Mouse (Mus musculus) CD4-positive, CD25-positive, alpha-beta regulatory T cell, adult 2 months (primary cell): ENCODE data around the gene Spata32.
A peak's percentile ranks its signal among the peaks of the same experiment; 100 is the strongest.

Experiments used
- DNase-seq: peaks from one replicate; pipeline ENCODE4 v3.0.0-alpha.2; 2012; ENCODE audit warnings: low read depth, low spot score

Gene Spata32

GRCm38 (mm10) chr11:103174411-103174832 lies 43.8 kb downstream of the Spata32 start:
- no peak for DNase-seq

GRCm38 (mm10) chr11:103173771-103174344 lies 44.4 kb downstream of the Spata32 start:
- DNase-seq = peak; percentile 52

GRCm38 (mm10) chr11:103173041-103173770 lies 45.0 kb downstream of the Spata32 start:
- DNase-seq = no peak

DNA sequence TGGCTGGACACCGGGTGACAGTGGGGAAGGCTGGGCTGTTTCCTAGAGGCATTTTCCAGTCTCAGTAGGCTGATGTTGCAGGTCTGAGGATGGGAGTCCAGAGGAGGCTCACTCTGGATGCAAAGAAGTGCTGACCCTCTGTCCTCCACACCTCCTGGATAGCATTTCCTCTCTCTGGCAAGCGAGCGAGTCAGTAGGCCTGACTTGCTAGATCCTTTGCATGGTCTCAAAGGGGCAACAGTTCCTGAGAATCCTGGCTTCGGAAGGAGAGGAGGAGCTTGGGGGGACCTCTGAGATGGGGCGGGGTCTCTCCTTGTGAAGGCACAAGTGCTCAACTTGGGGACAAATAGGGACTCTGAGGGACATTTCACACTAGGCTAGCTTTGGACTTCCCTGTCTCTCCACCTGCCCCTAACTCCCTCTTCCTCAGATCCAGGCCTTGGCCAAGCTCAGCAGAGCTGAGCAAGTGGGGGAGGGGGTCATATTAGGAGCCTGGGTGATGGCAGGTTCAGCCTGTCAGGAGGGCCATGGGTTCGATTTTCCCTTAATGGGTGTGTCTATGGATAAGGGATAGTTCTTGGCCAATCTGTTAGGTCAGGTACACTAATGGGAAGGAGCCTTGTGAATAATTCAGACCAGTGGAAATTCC lies 45.7 kb downstream of the Spata32 start:
- peak; percentile 24 for DNase-seq

DNA sequence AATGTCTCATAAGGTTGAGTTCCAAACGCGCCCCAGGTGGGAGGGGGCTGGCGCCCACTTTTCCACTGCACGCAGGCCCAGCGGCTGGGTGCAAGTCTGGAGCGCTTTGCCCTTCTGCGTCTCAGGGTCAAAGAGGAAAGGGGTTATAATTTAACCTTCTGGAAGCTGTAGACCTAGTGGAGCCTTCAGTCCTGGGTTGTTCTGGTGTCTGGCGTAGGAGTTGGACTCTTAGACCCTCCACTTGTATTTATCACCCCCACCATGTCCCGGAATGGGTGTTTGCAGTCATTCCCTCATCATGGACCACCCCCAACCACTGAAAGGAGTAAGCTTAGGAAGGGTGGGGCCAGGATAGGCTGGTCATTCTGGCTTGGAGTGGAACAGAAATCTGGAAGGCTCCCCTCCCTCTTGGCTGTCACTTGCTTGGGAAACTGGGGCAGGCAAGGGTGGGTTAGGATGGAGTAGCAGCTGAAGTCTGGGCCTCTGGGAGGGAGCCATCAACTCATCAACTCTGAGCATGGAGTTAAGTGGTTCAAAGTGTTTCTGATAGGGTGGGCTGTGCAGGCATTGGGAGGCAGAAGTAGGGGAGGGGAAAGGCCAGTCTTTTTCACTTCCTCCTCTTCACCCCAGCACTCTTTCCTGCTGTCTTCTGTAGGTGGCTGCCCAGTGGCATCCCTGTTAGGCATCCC lies 46.4 kb downstream of the Spata32 start:
- DNase-seq = peak; percentile 26

- peak; percentile 47 for DNase-seq
These were observed 47.0 kb downstream of the Spata32 start for GRCm38 (mm10) chr11:103171286-103171620.

GRCm38 (mm10) chr11:103170494-103171285 lies 47.5 kb downstream of the Spata32 start, which contains the start of gene Fmnl1:
Fmnl1 (plus strand) TSS chr11:103171107.
- DNase-seq = peak; percentile 76

DNA sequence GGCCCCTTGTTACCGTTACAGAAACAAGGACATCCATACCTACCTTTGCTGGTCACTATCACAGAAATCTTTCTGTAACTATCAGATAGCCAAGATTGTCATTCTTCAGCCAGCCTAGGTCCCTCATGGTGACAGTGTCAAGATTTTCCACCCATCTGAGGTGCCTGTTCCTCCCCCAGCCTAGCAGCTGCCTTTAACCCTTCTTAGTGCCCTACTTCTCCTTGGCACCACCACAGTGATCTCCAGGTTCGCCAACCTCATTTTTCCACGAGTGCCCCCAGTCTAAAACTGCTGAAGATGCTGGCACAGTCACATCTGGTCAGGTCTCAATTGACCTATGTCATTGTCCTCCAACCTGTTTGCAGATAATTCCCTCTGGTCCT lies 48.1 kb downstream of the Spata32 start:
- DNase-seq = peak; percentile 54

DNA sequence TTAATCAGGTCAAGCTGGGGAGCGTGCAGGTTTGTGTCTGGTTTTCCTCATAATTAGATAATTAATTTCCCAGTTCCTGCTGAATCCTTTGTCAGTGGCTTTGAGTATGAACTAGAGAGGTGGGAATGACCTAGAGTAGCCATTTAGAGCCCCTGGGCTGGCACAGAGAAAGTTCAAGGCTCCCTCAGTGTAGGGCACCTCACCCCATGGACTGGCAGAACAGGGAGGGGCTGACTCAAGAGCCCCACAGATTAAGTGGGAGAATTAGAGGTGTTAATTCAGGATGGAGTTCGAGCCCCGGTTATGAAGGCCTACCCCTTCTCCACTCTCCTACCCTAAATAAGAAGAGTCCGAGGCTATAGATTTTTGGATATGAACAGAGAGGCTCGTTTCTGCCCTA lies 48.6 kb downstream of the Spata32 start:
- DNase-seq = no peak

DNA sequence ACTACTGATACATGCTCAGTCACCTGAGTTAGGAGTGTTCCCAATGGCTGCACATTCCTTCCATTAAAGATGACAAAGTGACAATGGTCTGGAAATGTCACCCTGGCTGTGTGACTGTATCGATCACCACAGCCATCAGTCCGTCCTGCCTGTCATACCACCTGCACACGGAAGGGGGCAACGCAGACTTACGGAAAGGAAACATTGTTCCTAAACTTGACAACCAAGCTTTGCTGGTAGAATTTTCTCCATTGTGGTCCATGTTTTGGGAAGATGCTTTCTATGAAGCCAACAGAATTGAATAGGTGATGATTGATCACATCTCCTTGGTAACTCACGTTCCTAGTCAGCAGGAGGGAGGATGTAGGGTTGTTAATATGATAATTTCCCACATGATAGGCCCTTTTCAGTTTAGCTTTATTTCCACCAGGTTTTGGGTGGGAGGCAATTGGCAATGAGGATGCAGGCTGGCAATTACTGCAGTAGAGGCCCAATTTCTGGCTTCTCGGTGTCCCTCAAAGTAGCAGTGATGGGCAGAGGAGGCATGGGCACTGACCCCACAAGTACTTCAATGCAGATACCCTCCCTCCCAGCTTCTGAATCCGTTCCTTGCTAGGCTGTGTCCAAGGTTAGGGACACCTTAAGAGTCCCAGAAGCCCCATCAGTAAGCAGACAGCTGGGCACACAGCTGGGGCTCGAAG lies 49.4 kb downstream of the Spata32 start:
- peak; percentile 90 for DNase-seq

- peak; percentile 36 for DNase-seq
These were observed 53.8 kb downstream of the Spata32 start for GRCm38 (mm10) chr11:103164391-103164790.

- DNase-seq = peak; percentile 73
These were observed 56.1 kb downstream of the Spata32 start for GRCm38 (mm10) chr11:103162132-103162531.

DNA sequence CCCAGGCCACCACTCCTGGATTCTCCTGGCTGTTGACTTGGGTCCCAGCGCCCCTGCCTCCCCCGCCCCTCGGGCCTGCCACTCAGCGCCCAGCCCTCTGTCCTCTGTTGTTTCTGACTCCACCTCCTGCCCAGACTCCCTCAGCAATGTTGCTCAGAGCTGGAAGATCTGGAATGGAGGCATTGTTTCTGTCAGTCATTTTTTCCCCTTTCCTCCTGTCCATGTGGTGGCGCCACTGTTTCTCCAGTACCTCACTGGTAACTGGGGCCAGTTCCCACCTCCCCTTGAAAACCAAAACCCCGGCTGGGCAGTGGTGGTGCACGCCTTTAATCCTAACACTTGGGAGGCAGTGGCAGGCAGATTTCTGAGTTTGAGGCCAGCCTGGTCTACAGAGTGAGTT lies 56.8 kb downstream of the Spata32 start:
- DNase-seq = no peak

GRCm38 (mm10) chr11:103160738-103161137 lies 57.5 kb downstream of the Spata32 start:
- DNase-seq = no peak

GRCm38 (mm10) chr11:103158621-103159478 lies 59.4 kb downstream of the Spata32 start:
- DNase-seq = peak; percentile 96
